Mouse (Mus musculus): ENCODE results near the gene 1700001C19Rik. TPM values are rescaled to one million over a fixed set of nuclear protein-coding genes. Genes with fewer than 3 reads are reported as not detected.

The 1700001C19Rik gene
- polyA plus RNA-seq, 1 experiment: 1.3 TPM

DNA sequence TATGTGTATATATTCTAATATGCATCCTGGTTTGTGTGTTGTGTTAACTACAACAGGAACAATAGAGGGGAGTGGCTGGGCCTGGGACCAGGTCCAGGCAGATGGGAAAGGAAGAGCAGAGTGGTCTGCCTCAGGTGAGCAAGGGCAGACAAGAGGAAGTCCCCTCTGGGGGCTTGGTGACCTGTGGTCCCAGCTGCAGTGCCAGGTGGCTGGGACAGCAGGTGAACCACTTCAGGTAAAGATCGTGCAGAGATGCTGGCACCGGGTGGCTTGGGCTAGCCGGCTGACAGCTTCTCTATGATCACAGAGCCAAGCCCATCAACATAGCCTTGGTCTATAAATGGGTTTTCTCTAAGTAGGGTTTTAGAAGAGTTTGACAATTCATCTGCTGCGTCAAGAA lies 32.9 kb upstream of the 1700001C19Rik start:
- no peak overlapping the region for H3K9ac ChIP-seq (ENCODE audit: low read depth, poor library complexity, severe bottlenecking)
- H3K4me1 ChIP-seq (ENCODE audit: control insufficient read depth, insufficient read depth, low read length): peaks cover 9% of the 10 kb centered on the region
- H3K4me3 ChIP-seq (ENCODE audit: low read depth, low read length): no peak overlapping the region
- H3K36me3 ChIP-seq (ENCODE audit: control insufficient read depth, insufficient read depth, low read length, poor library complexity, severe bottlenecking): no peaks in the 10 kb centered on the region
- TF ChIP-seq CTCF (IDR thresholded peaks at IDR 0.05; ENCODE audit: low read depth, low read length): no peak
- no peak for TF ChIP-seq EP300 (IDR thresholded peaks at IDR 0.05; ENCODE audit: insufficient read depth, low read depth, low read length)
- no peak for TF ChIP-seq POLR2A (IDR thresholded peaks at IDR 0.05; ENCODE audit: insufficient read depth, low read length)
- no peaks in the 10 kb centered on the region for H3K27me3 ChIP-seq (ENCODE audit: control insufficient read depth, insufficient read depth, low read length, poor library complexity, severe bottlenecking)
- no peaks in the 10 kb centered on the region for H3K9me3 ChIP-seq (replicated peaks; ENCODE audit: control insufficient read depth, insufficient read depth, low read length, poor library complexity, severe bottlenecking)
- H3K27ac ChIP-seq (ENCODE audit: insufficient read depth, low read length): no peak overlapping the region

GRCm38 (mm10) chr17:47469642-47470041 lies 32.5 kb upstream of the 1700001C19Rik start:
- TF ChIP-seq EP300 (IDR thresholded peaks at IDR 0.05; ENCODE audit: insufficient read depth, low read depth, low read length) (no peak), CTCF (IDR thresholded peaks at IDR 0.05; ENCODE audit: low read depth, low read length) (no peak), POLR2A (IDR thresholded peaks at IDR 0.05; ENCODE audit: insufficient read depth, low read length) (no peak)

GRCm38 (mm10) chr17:47468466-47468865 lies 31.3 kb upstream of the 1700001C19Rik start:
- no peak overlapping the region for H3K27ac ChIP-seq (ENCODE audit: insufficient read depth, low read length)
- peaks cover 6% of the 10 kb centered on the region for H3K4me1 ChIP-seq (ENCODE audit: control insufficient read depth, insufficient read depth, low read length)
- H3K9ac ChIP-seq (ENCODE audit: low read depth, poor library complexity, severe bottlenecking): peak overlapping the region; percentile 55
- peak overlapping the region; percentile 57 for H3K4me3 ChIP-seq (ENCODE audit: low read depth, low read length)
- TF ChIP-seq EP300 (IDR thresholded peaks at IDR 0.05; ENCODE audit: insufficient read depth, low read depth, low read length) (no peak), POLR2A (IDR thresholded peaks at IDR 0.05; ENCODE audit: insufficient read depth, low read length) (no peak), CTCF (IDR thresholded peaks at IDR 0.05; ENCODE audit: low read depth, low read length) (peak; percentile 53)
- H3K36me3 ChIP-seq (ENCODE audit: control insufficient read depth, insufficient read depth, low read length, poor library complexity, severe bottlenecking): no peaks in the 10 kb centered on the region
- H3K27me3 ChIP-seq (ENCODE audit: control insufficient read depth, insufficient read depth, low read length, poor library complexity, severe bottlenecking): no peaks in the 10 kb centered on the region
- no peaks in the 10 kb centered on the region for H3K9me3 ChIP-seq (replicated peaks; ENCODE audit: control insufficient read depth, insufficient read depth, low read length, poor library complexity, severe bottlenecking)

More at GRCm38 (mm10) chr17:47469642-47470041, 32.5 kb upstream of the 1700001C19Rik start:
- H3K4me3 ChIP-seq (ENCODE audit: low read depth, low read length): no peak overlapping the region
- no peaks in the 10 kb centered on the region for H3K9me3 ChIP-seq (replicated peaks; ENCODE audit: control insufficient read depth, insufficient read depth, low read length, poor library complexity, severe bottlenecking)
- H3K9ac ChIP-seq (ENCODE audit: low read depth, poor library complexity, severe bottlenecking): no peak overlapping the region
- no peaks in the 10 kb centered on the region for H3K36me3 ChIP-seq (ENCODE audit: control insufficient read depth, insufficient read depth, low read length, poor library complexity, severe bottlenecking)
- peaks cover 9% of the 10 kb centered on the region for H3K4me1 ChIP-seq (ENCODE audit: control insufficient read depth, insufficient read depth, low read length)
- H3K27me3 ChIP-seq (ENCODE audit: control insufficient read depth, insufficient read depth, low read length, poor library complexity, severe bottlenecking): no peaks in the 10 kb centered on the region
- no peak overlapping the region for H3K27ac ChIP-seq (ENCODE audit: insufficient read depth, low read length)

- no peak overlapping the region for H3K27ac ChIP-seq (ENCODE audit: insufficient read depth, low read length)
- H3K9ac ChIP-seq (ENCODE audit: low read depth, poor library complexity, severe bottlenecking): peak overlapping the region; percentile 55
- H3K36me3 ChIP-seq (ENCODE audit: control insufficient read depth, insufficient read depth, low read length, poor library complexity, severe bottlenecking): no peaks in the 10 kb centered on the region
- H3K4me1 ChIP-seq (ENCODE audit: control insufficient read depth, insufficient read depth, low read length): peaks cover 4% of the 10 kb centered on the region
- TF ChIP-seq CTCF (IDR thresholded peaks at IDR 0.05; ENCODE audit: low read depth, low read length) (no peak), EP300 (IDR thresholded peaks at IDR 0.05; ENCODE audit: insufficient read depth, low read depth, low read length) (no peak)
- H3K4me3 ChIP-seq (ENCODE audit: low read depth, low read length): peak overlapping the region; percentile 57
- no peaks in the 10 kb centered on the region for H3K27me3 ChIP-seq (ENCODE audit: control insufficient read depth, insufficient read depth, low read length, poor library complexity, severe bottlenecking)
- H3K9me3 ChIP-seq (replicated peaks; ENCODE audit: control insufficient read depth, insufficient read depth, low read length, poor library complexity, severe bottlenecking): no peaks in the 10 kb centered on the region
Observed at GRCm38 (mm10) chr17:47468063-47468462, 30.9 kb upstream of the 1700001C19Rik start.

GRCm38 (mm10) chr17:47467659-47468058 lies 30.5 kb upstream of the 1700001C19Rik start:
- Histone ChIP-seq H3K9me3 (replicated peaks; ENCODE audit: control insufficient read depth, insufficient read depth, low read length, poor library complexity, severe bottlenecking) (no peaks in the 10 kb centered on the region), H3K9ac (ENCODE audit: low read depth, poor library complexity, severe bottlenecking) (peak overlapping the region; percentile 55; the same call in 1 of the 2 replicates), H3K27me3 (ENCODE audit: control insufficient read depth, insufficient read depth, low read length, poor library complexity, severe bottlenecking) (no peaks in the 10 kb centered on the region), H3K4me3 (ENCODE audit: low read depth, low read length) (no peak overlapping the region; the same call in 1 of the 2 replicates), H3K27ac (ENCODE audit: insufficient read depth, low read length) (no peak overlapping the region), H3K36me3 (ENCODE audit: control insufficient read depth, insufficient read depth, low read length, poor library complexity, severe bottlenecking) (no peaks in the 10 kb centered on the region), H3K4me1 (ENCODE audit: control insufficient read depth, insufficient read depth, low read length) (peaks cover under 1% of the 10 kb centered on the region)
- TF ChIP-seq POLR2A (IDR thresholded peaks at IDR 0.05; ENCODE audit: insufficient read depth, low read length): no peak
- no peak for TF ChIP-seq CTCF (IDR thresholded peaks at IDR 0.05; ENCODE audit: low read depth, low read length)
- TF ChIP-seq EP300 (IDR thresholded peaks at IDR 0.05; ENCODE audit: insufficient read depth, low read depth, low read length): no peak

- no peaks in the 10 kb centered on the region for H3K27me3 ChIP-seq (ENCODE audit: control insufficient read depth, insufficient read depth, low read length, poor library complexity, severe bottlenecking)
Observed at GRCm38 (mm10) chr17:47466284-47466683, 29.1 kb upstream of the 1700001C19Rik start.

More at GRCm38 (mm10) chr17:47466284-47466683, 29.1 kb upstream of the 1700001C19Rik start:
- peaks cover 7% of the 10 kb centered on the region for H3K4me1 ChIP-seq (ENCODE audit: control insufficient read depth, insufficient read depth, low read length)
- no peak overlapping the region for H3K4me3 ChIP-seq (ENCODE audit: low read depth, low read length)
- H3K36me3 ChIP-seq (ENCODE audit: control insufficient read depth, insufficient read depth, low read length, poor library complexity, severe bottlenecking): no peaks in the 10 kb centered on the region
- H3K27ac ChIP-seq (ENCODE audit: insufficient read depth, low read length): no peak overlapping the region
- H3K9ac ChIP-seq (ENCODE audit: low read depth, poor library complexity, severe bottlenecking): no peak overlapping the region
- H3K9me3 ChIP-seq (replicated peaks; ENCODE audit: control insufficient read depth, insufficient read depth, low read length, poor library complexity, severe bottlenecking): no peaks in the 10 kb centered on the region
- TF ChIP-seq EP300 (IDR thresholded peaks at IDR 0.05; ENCODE audit: insufficient read depth, low read depth, low read length) (no peak), POLR2A (IDR thresholded peaks at IDR 0.05; ENCODE audit: insufficient read depth, low read length) (no peak), CTCF (IDR thresholded peaks at IDR 0.05; ENCODE audit: low read depth, low read length) (no peak)
